Mouse (Mus musculus): Measurements from ENCODE around the gene Syngr3.
A peak's percentile ranks its signal among the peaks of the same experiment; 100 is the strongest.
"Not testable (repeated sequence)": the region's sequence is repeated elsewhere in the genome, so short reads cannot be mapped to it uniquely, and the experiment has no call there.

Syngr3 gene

GRCm38 (mm10) chr17:24689251-24690081 is at the start of gene Syngr3:
Gene Syngr3 (minus strand): TSS chr17:24689955.
- no peak for DNase-seq (ENCODE audit: extremely low read depth, low read depth)

GRCm38 (mm10) chr17:24738238-24738637 is 48.5 kb upstream of the Syngr3 start:
- DNase-seq (ENCODE audit: extremely low read depth, low read depth), result no peak

- no peak for DNase-seq (ENCODE audit: extremely low read depth, low read depth)
Observed at GRCm38 (mm10) chr17:24737135-24737810, 47.5 kb upstream of the Syngr3 start.

GRCm38 (mm10) chr17:24736330-24737051 is 46.7 kb upstream of the Syngr3 start, which contains the start of gene Msrb1:
Gene Msrb1 (plus strand): TSS chr17:24736642.
- DNase-seq (ENCODE audit: extremely low read depth, low read depth), result peak; percentile 97

GRCm38 (mm10) chr17:24735446-24735845 is 45.7 kb upstream of the Syngr3 start:
- DNase-seq (ENCODE audit: extremely low read depth, low read depth), result no peak

- no peak for DNase-seq (ENCODE audit: extremely low read depth, low read depth)
Observed at GRCm38 (mm10) chr17:24734513-24734912, 44.8 kb upstream of the Syngr3 start.

GRCm38 (mm10) chr17:24733434-24734050 is 43.8 kb upstream of the Syngr3 start:
- DNase-seq (ENCODE audit: extremely low read depth, low read depth), result no peak

GRCm38 (mm10) chr17:24732233-24732935 is 42.6 kb upstream of the Syngr3 start:
- no peak for DNase-seq (ENCODE audit: extremely low read depth, low read depth)

- no peak for DNase-seq (ENCODE audit: extremely low read depth, low read depth)
Observed at GRCm38 (mm10) chr17:24730787-24731186, 41.0 kb upstream of the Syngr3 start.

GRCm38 (mm10) chr17:24729067-24729466 is 39.3 kb upstream of the Syngr3 start:
- no peak for DNase-seq (ENCODE audit: extremely low read depth, low read depth)

GRCm38 (mm10) chr17:24728184-24728583 is 38.4 kb upstream of the Syngr3 start:
- DNase-seq (ENCODE audit: extremely low read depth, low read depth), result no peak

GRCm38 (mm10) chr17:24727618-24728017 is 37.9 kb upstream of the Syngr3 start, which contains the start of gene Rpl3l:
Gene Rpl3l (plus strand): TSS chr17:24727820.
- no peak for DNase-seq (ENCODE audit: extremely low read depth, low read depth)

GRCm38 (mm10) chr17:24725637-24726390 is 36.1 kb upstream of the Syngr3 start:
- DNase-seq (ENCODE audit: extremely low read depth, low read depth), result no peak

- DNase-seq (ENCODE audit: extremely low read depth, low read depth), result peak; percentile 73
Observed at GRCm38 (mm10) chr17:24724184-24724583, 34.4 kb upstream of the Syngr3 start, which contains the start of gene Ndufb10. Gene Ndufb10 (minus strand): TSS chr17:24724478.

- no peak for DNase-seq (ENCODE audit: extremely low read depth, low read depth)
Observed at GRCm38 (mm10) chr17:24723881-24724180, 34.1 kb upstream of the Syngr3 start.

GRCm38 (mm10) chr17:24723122-24723880 is 33.5 kb upstream of the Syngr3 start:
- DNase-seq (ENCODE audit: extremely low read depth, low read depth), result no peak

- DNase-seq (ENCODE audit: extremely low read depth, low read depth), result no peak
Observed at GRCm38 (mm10) chr17:24722220-24722924, 32.6 kb upstream of the Syngr3 start.

- DNase-seq (ENCODE audit: extremely low read depth, low read depth), result not testable (repeated sequence)
Observed at GRCm38 (mm10) chr17:24721383-24721955, 31.7 kb upstream of the Syngr3 start.
